Mouse (Mus musculus) stomach, postnatal 0 days (tissue): ENCODE data around the gene Hook2.

Source experiments
- CTCF ChIP-seq: IDR thresholded peaks from 2 replicates; pipeline ENCODE4 v1.5.1; 2016; ENCODE audit warnings: antibody characterized with exemption, low read depth, mild to moderate bottlenecking, moderate library complexity
- EP300 ChIP-seq: optimal IDR thresholded peaks from 2 replicates; pipeline ENCODE3; 2016; ENCODE audit warnings: antibody characterized with exemption

DNA sequence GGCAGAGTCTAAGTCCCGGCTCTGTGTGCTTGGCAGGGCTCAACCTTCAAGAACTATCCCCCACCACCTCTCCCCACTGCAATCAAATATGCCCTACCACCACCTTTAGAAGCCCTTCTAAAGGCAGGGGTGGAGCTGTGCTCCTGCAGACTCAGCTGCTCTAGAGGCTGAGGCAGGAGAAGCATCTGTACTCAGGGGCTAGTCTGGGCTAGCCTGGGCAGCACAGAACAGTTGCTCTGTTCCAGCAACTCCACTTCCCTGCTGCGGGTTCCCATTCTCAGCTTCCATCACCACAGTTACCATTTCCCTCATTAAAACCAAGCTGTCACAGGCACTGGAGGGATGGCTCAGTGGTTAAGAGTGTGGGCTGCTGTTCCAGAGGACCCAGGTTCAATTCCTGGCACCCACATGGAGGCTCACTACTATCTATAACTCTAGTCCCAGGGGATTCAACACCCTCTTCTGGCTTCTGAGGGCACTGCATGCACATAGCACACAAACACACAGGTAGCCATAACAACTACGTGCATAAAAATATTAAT is 31.2 kb downstream of the Hook2 start:
- TF ChIP-seq CTCF (peak; percentile 28), EP300 (no peak)
